8 mouse cellular contexts compared by ENCODE assay signal in the genomic region with DNA sequence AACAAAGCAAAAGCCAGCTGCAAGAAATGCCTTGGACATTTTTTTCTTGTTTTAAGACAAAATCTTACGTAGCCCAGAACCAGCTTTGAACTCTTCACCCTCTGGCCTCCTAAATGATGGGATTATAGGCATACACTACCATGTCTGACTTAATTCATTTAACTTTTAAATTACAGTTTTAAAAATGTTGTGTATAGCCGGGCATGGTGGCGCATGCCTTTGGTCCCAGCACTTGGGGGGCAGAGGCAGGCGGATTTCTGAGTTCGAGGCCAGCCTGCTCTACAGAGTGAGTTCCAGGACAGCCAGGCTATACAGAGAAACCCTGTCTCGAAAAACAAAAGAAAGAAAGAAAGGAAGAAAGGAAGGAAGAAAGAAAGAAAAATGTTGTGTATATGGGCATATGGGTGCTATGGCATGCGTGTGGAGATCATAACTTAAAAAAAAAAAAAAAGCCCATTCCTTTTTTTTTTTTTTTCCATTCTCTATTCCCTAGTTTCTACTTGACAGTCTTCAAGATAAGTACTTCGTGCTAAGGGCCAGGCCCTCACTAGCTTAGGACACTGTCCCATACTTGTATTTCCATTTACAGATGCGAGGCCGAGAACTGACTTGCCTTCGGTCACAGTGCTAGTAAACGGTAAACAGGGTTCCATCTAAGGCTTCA. TPM values are rescaled to one million over a fixed set of nuclear protein-coding genes. Genes with fewer than 3 reads are reported as not detected.
DNase-seq lines count a peak whose midpoint lies in the region; ATAC-seq and TF ChIP-seq lines count a peak whose summit lies in the region.

No protein-coding gene starts in this region.

- no peak for TF ChIP-seq CTCF in spleen, adult 2 months (IDR thresholded peaks at IDR 0.05; ENCODE audit: extremely low read depth, insufficient read depth, insufficient read length, insufficient replicate concordance)

- H3K4me2 ChIP-seq in limb, embryonic 14.5 days (replicated peaks; ENCODE audit: low read depth, low read length, severe bottlenecking) = peak overlapping the region; percentile 70
- H3K4me2 ChIP-seq in stomach, embryonic 16.5 days (ENCODE audit: low read depth, low read length) = peak overlapping the region; percentile 59

- H3K9ac ChIP-seq in limb, embryonic 14.5 days (ENCODE audit: low read depth, low read length, severe bottlenecking) = peak overlapping the region; percentile 85
- H3K9ac ChIP-seq in stomach, embryonic 16.5 days (ENCODE audit: low read length) = peak overlapping the region; percentile 81

- H3K36me3 ChIP-seq in spleen, adult 2 months (ENCODE audit: control insufficient read depth, insufficient read depth, low read length) = peaks cover 15% of the 10 kb centered on the region
- peaks cover 23% of the 10 kb centered on the region for H3K36me3 ChIP-seq in limb, embryonic 14.5 days (ENCODE audit: control insufficient read depth, insufficient read depth, low read length)
- peaks cover 8% of the 10 kb centered on the region; the same call in 1 of the 2 replicates for H3K36me3 ChIP-seq in stomach, embryonic 16.5 days (ENCODE audit: control insufficient read depth, insufficient read depth, low read length)

- peak; percentile 56 for DNase-seq in cerebellum, adult 9-10 months
- no peak for DNase-seq in cerebellum, postnatal 25 days
- no peak for DNase-seq in spleen, adult 2 months (ENCODE audit: low read depth in 1 of 2, low spot score in 2 of 2)
- no peak for DNase-seq in spleen, postnatal 10 days (ENCODE audit: low spot score in 2 of 2)
- DNase-seq in limb, embryonic 14.5 days (ENCODE audit: low spot score) = no peak
- DNase-seq in layer of hippocampus, adult 8-10 months (ENCODE audit: low spot score in 2 of 2) = no peak
- no peak for DNase-seq in urinary bladder, postnatal 10 days (ENCODE audit: low spot score)

- H3K27me3 ChIP-seq in spleen, adult 2 months (ENCODE audit: control insufficient read depth, insufficient read depth, low read length) = no peaks in the 10 kb centered on the region
- H3K27me3 ChIP-seq in limb, embryonic 14.5 days (ENCODE audit: control insufficient read depth, insufficient read depth, low read length) = no peaks in the 10 kb centered on the region
- H3K27me3 ChIP-seq in stomach, embryonic 16.5 days (ENCODE audit: control insufficient read depth, insufficient read depth, low read length) = no peaks in the 10 kb centered on the region

- H3K4me3 ChIP-seq in spleen, adult 2 months (ENCODE audit: extremely low read depth, insufficient read depth, insufficient read length) = peak overlapping the region; percentile 93
- peak overlapping the region; percentile 91 for H3K4me3 ChIP-seq in limb, embryonic 14.5 days (replicated peaks; ENCODE audit: low read length)
- peak overlapping the region; percentile 67 for H3K4me3 ChIP-seq in stomach, embryonic 16.5 days (replicated peaks; ENCODE audit: low read length)

- no peaks in the 10 kb centered on the region for H3K9me3 ChIP-seq in limb, embryonic 14.5 days (ENCODE audit: control insufficient read depth, low read length)
- H3K9me3 ChIP-seq in stomach, embryonic 16.5 days (replicated peaks; ENCODE audit: control insufficient read depth, low read length) = no peaks in the 10 kb centered on the region

- no peak for TF ChIP-seq POLR2A in spleen, adult 2 months (IDR thresholded peaks at IDR 0.05; ENCODE audit: low read depth, low read length)
- TF ChIP-seq POLR2A in limb, embryonic 14.5 days (IDR thresholded peaks at IDR 0.05; ENCODE audit: borderline replicate concordance, extremely low read depth, insufficient read depth, insufficient read length) = no peak

- no peaks in the 10 kb centered on the region for H3K4me1 ChIP-seq in spleen, adult 2 months (ENCODE audit: control insufficient read depth, insufficient read depth, insufficient read length)
- H3K4me1 ChIP-seq in limb, embryonic 14.5 days (ENCODE audit: control insufficient read depth, insufficient read depth, low read length) = peaks cover 4% of the 10 kb centered on the region; the same call in 1 of the 2 replicates
- 0 out of 2 replicates have a peak, but pooled peaks cover 3% of the 10 kb centered on the region for H3K4me1 ChIP-seq in stomach, embryonic 16.5 days (ENCODE audit: control insufficient read depth, insufficient read depth, low read length)

- ATAC-seq in limb, embryonic 14.5 days (ENCODE audit: low FRiP score, low read depth) = no peak
- no peak for ATAC-seq in stomach, embryonic 16.5 days (ENCODE audit: insufficient read depth, low FRiP score)

- H3K27ac ChIP-seq in spleen, adult 2 months (ENCODE audit: insufficient read depth, low read length) = peak overlapping the region; percentile 96
- peak overlapping the region; percentile 90 for H3K27ac ChIP-seq in limb, embryonic 14.5 days (replicated peaks; ENCODE audit: low read depth, low read length)
- H3K27ac ChIP-seq in stomach, embryonic 16.5 days (ENCODE audit: low read length) = peak overlapping the region; percentile 96

- WGBS in spleen, adult 2 months = 33% methylated on average over 12 of the region's 12 CpGs
- 38% methylated on average over 12 of the region's 12 CpGs for WGBS in limb, embryonic 14.5 days
- 36% methylated on average over 12 of the region's 12 CpGs for WGBS in stomach, embryonic 16.5 days

RNA-seq across cellular contexts. Expression of gene Eapp, which starts 0.7 kb away (rescaled TPM):
- 5.2 and 7.1 TPM in 2 replicates for polyA plus RNA-seq in spleen, adult 2 months (2012; rRNA removed)
- polyA plus RNA-seq in limb, embryonic 14.5 days (2012; rRNA removed) = 13.2 and 19.5 TPM in 2 replicates
- polyA plus RNA-seq in limb, embryonic 14.5 days (2014; fragmentation: Nextera tagmentation; extraction: Ambion mirVana) = 64.3 and 68.7 TPM in 2 replicates
- 51.9 and 57.0 TPM in 2 replicates for polyA plus RNA-seq in stomach, embryonic 16.5 days (2015; fragmentation: Nextera tagmentation; extraction: Ambion mirVana)
- 10 to 100 TPM; 32.7 to 39.4 (median 36.6) TPM for total RNA-seq in layer of hippocampus, adult 8-10 months (2022)

RNA-seq across cellular contexts. Expression of gene Sptssa, which starts 38.6 kb away (rescaled TPM):
- 54.3 and 56.7 TPM in 2 replicates for polyA plus RNA-seq in spleen, adult 2 months (2012; rRNA removed)
- 132 and 134 TPM in 2 replicates for polyA plus RNA-seq in limb, embryonic 14.5 days (2012; rRNA removed)
- polyA plus RNA-seq in limb, embryonic 14.5 days (2014; fragmentation: Nextera tagmentation; extraction: Ambion mirVana) = 227 and 228 TPM in 2 replicates
- 225 and 229 TPM in 2 replicates for polyA plus RNA-seq in stomach, embryonic 16.5 days (2015; fragmentation: Nextera tagmentation; extraction: Ambion mirVana)
- total RNA-seq in layer of hippocampus, adult 8-10 months (2022) = 10 to 100 TPM; 26.2 to 28.0 (median 26.7) TPM
